Mouse (Mus musculus): ENCODE measurements around the gene Gm614. TPM values are rescaled to one million over a fixed set of nuclear protein-coding genes. Genes with fewer than 3 reads are reported as not detected.

The Gm614 gene
- polyA plus RNA-seq, 1 experiment from 2014 or later: not detected

- 43% methylated on average over 1 of the region's 1 CpGs for WGBS
- Histone ChIP-seq H3K9ac (ENCODE audit: low read length) (no peak overlapping the region), H3K4me2 (ENCODE audit: low read depth, severe bottlenecking) (no peak overlapping the region), H3K27ac (replicated peaks; ENCODE audit: low read depth, low read length) (no peak overlapping the region), H3K9me3 (ENCODE audit: control insufficient read depth, low read length) (no peaks in the 10 kb centered on the region), H3K4me1 (ENCODE audit: control insufficient read depth, insufficient read depth, low read length) (no peaks in the 10 kb centered on the region), H3K36me3 (ENCODE audit: control insufficient read depth, insufficient read depth, low read length) (no peaks in the 10 kb centered on the region), H3K27me3 (ENCODE audit: control insufficient read depth, insufficient read depth, low read length) (no peaks in the 10 kb centered on the region), H3K4me3 (ENCODE audit: low read depth, low read length) (no peak overlapping the region)
- DNase-seq (ENCODE audit: low spot score) (no peak), ATAC-seq (ENCODE audit: insufficient number of reproducible peaks, low FRiP score, low TSS enrichment, low read depth) (no peak)
Measured at GRCm38 (mm10) chrX:101245011-101245410, 18.8 kb downstream of the Gm614 start.

- no peaks in the 10 kb centered on the region for H3K4me1 ChIP-seq (ENCODE audit: control insufficient read depth, insufficient read depth, low read length)
- no peak overlapping the region for H3K9ac ChIP-seq (ENCODE audit: low read length)
- no peaks in the 10 kb centered on the region for H3K9me3 ChIP-seq (ENCODE audit: control insufficient read depth, low read length)
- H3K36me3 ChIP-seq (ENCODE audit: control insufficient read depth, insufficient read depth, low read length): no peaks in the 10 kb centered on the region
- WGBS: 41% methylated on average over 7 of the region's 7 CpGs
- peaks cover 10% of the 10 kb centered on the region; the same call in 1 of the 2 replicates for H3K27me3 ChIP-seq (ENCODE audit: control insufficient read depth, insufficient read depth, low read length)
- DNase-seq (ENCODE audit: low spot score) (no peak), ATAC-seq (ENCODE audit: insufficient number of reproducible peaks, low FRiP score, low TSS enrichment, low read depth) (0 out of 2 replicates have a peak, but pooled peaks have one; percentile 4)
- peak overlapping the region; percentile 53 for H3K4me2 ChIP-seq (ENCODE audit: low read depth, severe bottlenecking)
- no peak overlapping the region for H3K27ac ChIP-seq (replicated peaks; ENCODE audit: low read depth, low read length)
- H3K4me3 ChIP-seq (ENCODE audit: low read depth, low read length): peak overlapping the region; percentile 51; the same call in 1 of the 2 replicates
Measured at GRCm38 (mm10) chrX:101222796-101223162, 41.0 kb downstream of the Gm614 start.

DNA sequence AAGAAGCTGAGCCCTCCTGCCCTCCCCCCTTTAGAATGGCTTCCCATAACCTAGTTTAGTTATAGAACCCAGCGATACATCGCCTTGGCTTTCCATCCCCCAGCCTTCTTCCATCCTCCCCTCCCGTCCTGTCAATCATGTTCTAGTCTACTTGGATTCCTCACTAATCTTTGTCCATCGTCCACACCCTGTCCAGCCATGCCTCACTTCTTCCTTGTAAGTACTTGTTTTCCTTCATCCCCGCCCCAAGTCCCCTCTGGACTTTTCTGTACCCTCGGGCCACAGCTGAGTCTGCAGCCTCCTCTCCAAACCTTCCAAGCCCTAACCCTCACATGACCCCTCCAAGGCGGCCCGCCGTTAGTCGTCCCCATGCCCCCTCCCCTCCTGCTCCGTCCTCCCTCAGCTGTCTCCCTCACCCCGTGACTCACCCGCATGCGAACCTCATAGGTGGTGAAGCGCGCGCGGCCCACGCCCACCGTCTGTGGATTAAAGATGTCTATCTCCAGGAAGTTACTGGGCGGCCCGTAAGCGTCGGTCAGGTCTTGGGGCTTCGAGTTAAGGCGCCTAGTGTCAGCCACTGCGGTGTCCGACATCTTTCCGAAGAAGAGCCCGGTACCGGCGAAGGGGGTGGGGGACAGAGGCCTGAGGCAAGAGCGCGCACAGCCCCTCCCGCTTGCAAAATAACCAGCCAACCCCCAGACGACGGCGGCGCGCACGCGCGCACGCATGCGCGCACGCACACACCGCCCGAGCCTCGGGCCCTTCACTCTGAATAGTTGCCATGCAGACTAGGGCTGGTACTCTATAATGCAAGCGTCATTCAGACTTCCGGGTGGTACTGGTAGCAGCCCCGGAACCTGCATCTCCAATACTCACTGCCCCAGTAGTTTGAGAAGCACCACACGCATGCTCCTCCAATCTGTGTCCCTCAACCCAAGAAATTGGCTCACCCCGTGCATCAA lies 41.7 kb downstream of the Gm614 start, which contains the start of gene Snx12:
Snx12 (minus strand) TSS at position 730 of the 962 bp plus-strand sequence.
- H3K36me3 ChIP-seq (ENCODE audit: control insufficient read depth, insufficient read depth, low read length): no peaks in the 10 kb centered on the region
- 14% methylated on average over 55 of the region's 55 CpGs for WGBS
- ATAC-seq (ENCODE audit: insufficient number of reproducible peaks, low FRiP score, low TSS enrichment, low read depth) (peak; percentile 98), DNase-seq (ENCODE audit: low spot score) (peak; percentile 88)
- H3K27me3 ChIP-seq (ENCODE audit: control insufficient read depth, insufficient read depth, low read length): peaks cover 10% of the 10 kb centered on the region; the same call in 1 of the 2 replicates
- H3K9me3 ChIP-seq (ENCODE audit: control insufficient read depth, low read length): no peaks in the 10 kb centered on the region
- H3K27ac ChIP-seq (replicated peaks; ENCODE audit: low read depth, low read length): peak within 1 kb of the TSS; percentile 30; the same call in 1 of the 2 replicates
- peak within 1 kb of the TSS; percentile 47 for H3K9ac ChIP-seq (ENCODE audit: low read length)
- no peaks in the 10 kb centered on the region for H3K4me1 ChIP-seq (ENCODE audit: control insufficient read depth, insufficient read depth, low read length)
- H3K4me3 ChIP-seq (ENCODE audit: low read depth, low read length): peak within 1 kb of the TSS; percentile 51
- H3K4me2 ChIP-seq (ENCODE audit: low read depth, severe bottlenecking): peak within 1 kb of the TSS; percentile 53

Other genes starting within 250 kb of the Gm614 start
- not detected in 2 replicates for gene Tex11, start 204.3 kb downstream of the Gm614 start, polyA plus RNA-seq (2014; fragmentation: Nextera tagmentation; extraction: Ambion mirVana)
- gene Slc7a3, start 178.0 kb downstream of the Gm614 start, polyA plus RNA-seq (2014; fragmentation: Nextera tagmentation; extraction: Ambion mirVana): 0.48 and 0.71 TPM in 2 replicates
- gene Snx12, start 41.4 kb downstream of the Gm614 start, polyA plus RNA-seq (2014; fragmentation: Nextera tagmentation; extraction: Ambion mirVana): 51.2 and 52.1 TPM in 2 replicates
- gene Foxo4, start 9.5 kb downstream of the Gm614 start, polyA plus RNA-seq (2014; fragmentation: Nextera tagmentation; extraction: Ambion mirVana): 7.3 and 8.8 TPM in 2 replicates
- gene Il2rg, start 4.3 kb upstream of the Gm614 start, polyA plus RNA-seq (2014; fragmentation: Nextera tagmentation; extraction: Ambion mirVana): 4.4 and 4.6 TPM in 2 replicates
- gene Gm20489, start 5.0 kb upstream of the Gm614 start, polyA plus RNA-seq (2014; fragmentation: Nextera tagmentation; extraction: Ambion mirVana): not detected in 2 replicates
- 57.6 and 58.2 TPM in 2 replicates for gene Med12, start 10.0 kb upstream of the Gm614 start, polyA plus RNA-seq (2014; fragmentation: Nextera tagmentation; extraction: Ambion mirVana)
- 11.3 and 12.3 TPM in 2 replicates for gene Nlgn3, start 35.2 kb upstream of the Gm614 start, polyA plus RNA-seq (2014; fragmentation: Nextera tagmentation; extraction: Ambion mirVana)
- not detected in 2 replicates for gene Gjb1, start 112.4 kb upstream of the Gm614 start, polyA plus RNA-seq (2014; fragmentation: Nextera tagmentation; extraction: Ambion mirVana)
- gene Zmym3, start 156.9 kb upstream of the Gm614 start, polyA plus RNA-seq (2014; fragmentation: Nextera tagmentation; extraction: Ambion mirVana): 27.4 and 29.5 TPM in 2 replicates
- gene Nono, start 165.3 kb upstream of the Gm614 start, polyA plus RNA-seq (2014; fragmentation: Nextera tagmentation; extraction: Ambion mirVana): 639 and 680 TPM in 2 replicates
- 2.4 and 3.5 TPM in 2 replicates for gene Itgb1bp2, start 185.1 kb upstream of the Gm614 start, polyA plus RNA-seq (2014; fragmentation: Nextera tagmentation; extraction: Ambion mirVana)

Data from limb, embryonic 11.5 days (tissue).